Mouse (Mus musculus): ENCODE data around the gene Gm21778. TPM values are rescaled to one million over a fixed set of nuclear protein-coding genes. Genes with fewer than 3 reads are reported as not detected.
"Not testable (repeated sequence)": the region's sequence is repeated elsewhere in the genome, so short reads cannot be mapped to it uniquely, and the experiment has no call there.

The Gm21778 gene
- polyA plus RNA-seq (2015; fragmentation: Nextera tagmentation; extraction: Ambion mirVana) = not detected in 2 replicates

GRCm38 (mm10) chrY:5942160-5942559, at the start of gene Gm21778:
Gene Gm21778 (plus strand): TSS chrY:5942460.
- H3K4me2 ChIP-seq (replicated peaks; ENCODE audit: low read depth) = not testable (repeated sequence)

More at GRCm38 (mm10) chrY:5942160-5942559, at the start of gene Gm21778:
- not testable (repeated sequence) for H3K27me3 ChIP-seq (replicated peaks; ENCODE audit: control insufficient read depth, insufficient read depth, low read length); H3K4me3 ChIP-seq (ENCODE audit: low read depth, low read length); H3K36me3 ChIP-seq (ENCODE audit: control insufficient read depth, insufficient read depth); ATAC-seq; H3K4me1 ChIP-seq (replicated peaks; ENCODE audit: control insufficient read depth, insufficient read depth, low read length); H3K9ac ChIP-seq (ENCODE audit: low read depth, low read length); H3K27ac ChIP-seq (ENCODE audit: low read depth, low read length); H3K9me3 ChIP-seq (ENCODE audit: control insufficient read depth)

Other genes with a start within 250 kb of the Gm21778 start
- not detected in 2 replicates for gene Gm20914, start 216.5 kb upstream of the Gm21778 start, polyA plus RNA-seq (2015; fragmentation: Nextera tagmentation; extraction: Ambion mirVana)
- gene Gm28171, start 149.1 kb upstream of the Gm21778 start, polyA plus RNA-seq (2015; fragmentation: Nextera tagmentation; extraction: Ambion mirVana) = not detected in 2 replicates